Comparison of ENCODE assay signal across 14 mouse cellular contexts in the genomic region with DNA sequence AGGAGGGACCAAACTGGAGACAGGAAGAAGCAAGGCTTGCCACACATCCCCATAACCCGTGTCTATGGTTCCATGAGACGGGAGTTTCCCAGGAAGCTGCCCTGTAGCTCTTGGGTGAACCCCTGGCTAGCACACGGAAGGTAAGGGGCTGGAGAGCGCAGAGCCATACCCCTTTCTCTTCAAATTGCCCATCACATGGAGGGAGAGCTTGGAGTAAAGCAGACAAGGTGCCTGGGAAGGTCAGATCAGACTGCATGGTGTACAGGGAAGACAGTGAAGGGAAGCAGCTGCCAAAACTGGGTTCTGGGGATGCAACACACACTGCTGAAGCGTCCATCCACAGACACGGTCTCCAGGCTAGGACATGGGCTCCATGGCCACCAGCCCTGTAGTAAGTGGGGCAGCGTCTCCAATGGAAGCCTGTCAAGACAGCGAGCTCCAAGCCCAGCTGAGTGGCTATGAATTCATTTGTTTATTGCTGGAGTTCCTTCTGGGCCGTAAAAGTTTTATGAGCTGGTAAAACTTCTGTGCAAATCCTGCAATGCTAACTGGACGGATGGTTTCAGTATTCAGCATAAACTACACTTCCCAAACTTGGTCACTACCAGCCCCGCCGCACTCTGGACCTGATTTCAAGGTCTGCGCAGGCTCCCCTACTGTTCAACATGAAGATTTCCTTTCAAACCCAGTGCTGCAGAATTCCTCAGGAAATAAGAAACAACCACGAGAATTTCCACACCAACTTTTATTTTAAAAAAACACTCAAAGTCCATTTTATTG. TPM values are rescaled to one million over a fixed set of nuclear protein-coding genes. Genes with fewer than 3 reads are reported as not detected.
A peak's percentile ranks its signal among the peaks of the same experiment; 100 is the strongest.
DNase-seq lines count a peak whose midpoint lies in the region; ATAC-seq lines count a peak whose summit lies in the region.
"Had no signal": no experiment of that assay in that cellular context is flagged by ENCODE, and none has a peak within 500 bp of the region (broad histone marks: within the 10 kb centered on the region; RNA-seq: fewer than 3 reads in every experiment).

No protein-coding gene starts in this region.

- H3K36me3 ChIP-seq in heart, embryonic 10.5 days: peaks cover 3% of the 10 kb centered on the region
- no peaks in the 10 kb centered on the region for H3K36me3 ChIP-seq in heart, embryonic 12.5 days
- H3K36me3 ChIP-seq in embryonic facial prominence, embryonic 13.5 days: no peaks in the 10 kb centered on the region
- no peaks in the 10 kb centered on the region for H3K36me3 ChIP-seq in intestine, embryonic 16.5 days (ENCODE audit: control insufficient read depth, insufficient read depth, low read length)

- no peak overlapping the region for H3K4me2 ChIP-seq in heart, embryonic 12.5 days
- H3K4me2 ChIP-seq in embryonic facial prominence, embryonic 13.5 days: 0 out of 2 replicates have a peak overlapping the region, but pooled peaks have one; percentile 5
- H3K4me2 ChIP-seq in intestine, embryonic 16.5 days (ENCODE audit: low read depth, low read length): peak overlapping the region; percentile 16; the same call in 1 of the 2 replicates

- H3K9ac ChIP-seq in heart, embryonic 12.5 days: no peak overlapping the region
- no peak overlapping the region for H3K9ac ChIP-seq in embryonic facial prominence, embryonic 13.5 days
- no peak overlapping the region for H3K9ac ChIP-seq in intestine, embryonic 16.5 days (ENCODE audit: low read depth, low read length)

- H3K27ac ChIP-seq in heart, embryonic 10.5 days: 0 out of 2 replicates have a peak overlapping the region, but pooled peaks have one; percentile 12
- no peak overlapping the region for H3K27ac ChIP-seq in heart, embryonic 12.5 days (ENCODE audit: poor library complexity, severe bottlenecking)
- H3K27ac ChIP-seq in embryonic facial prominence, embryonic 13.5 days: peak overlapping the region; percentile 44
- H3K27ac ChIP-seq in intestine, embryonic 16.5 days (ENCODE audit: low read length): peak overlapping the region; percentile 55

- DNase-seq in heart, embryonic 10.5 days (ENCODE audit: low spot score): no peak
- DNase-seq in kidney, postnatal 4 days: peak; percentile 46 to 62
- no peak for DNase-seq in MN1 (ENCODE audit: low spot score)
- DNase-seq in adrenal gland, postnatal 14 days: no peak
- no peak for DNase-seq in right cerebral cortex, postnatal 4 days
- DNase-seq: adrenal gland, postnatal 36 days; heart, postnatal 14 days; lung, adult 2 months; thymus, postnatal 36 days had no signal

- no peak for ATAC-seq in heart, embryonic 12.5 days (ENCODE audit: insufficient number of reproducible peaks, low FRiP score)
- ATAC-seq in embryonic facial prominence, embryonic 13.5 days (ENCODE audit: insufficient number of reproducible peaks, insufficient read depth, low FRiP score, low TSS enrichment, low read depth): no peak
- peak; percentile 55 for ATAC-seq in intestine, embryonic 16.5 days

- no peaks in the 10 kb centered on the region for H3K27me3 ChIP-seq in heart, embryonic 10.5 days (ENCODE audit: insufficient read depth, poor library complexity, severe bottlenecking)
- no peaks in the 10 kb centered on the region for H3K27me3 ChIP-seq in heart, embryonic 12.5 days (replicated peaks)
- H3K27me3 ChIP-seq in embryonic facial prominence, embryonic 13.5 days: no peaks in the 10 kb centered on the region
- H3K27me3 ChIP-seq in intestine, embryonic 16.5 days (replicated peaks; ENCODE audit: control insufficient read depth, insufficient read depth, low read length): no peaks in the 10 kb centered on the region
- H3K27me3 ChIP-seq: CH12.LX had no signal

- WGBS in heart, embryonic 10.5 days: 80% methylated on average over 14 of the region's 14 CpGs
- WGBS in heart, embryonic 12.5 days: 77% methylated on average over 14 of the region's 14 CpGs
- WGBS in embryonic facial prominence, embryonic 13.5 days: 72% methylated on average over 14 of the region's 14 CpGs
- WGBS in intestine, embryonic 16.5 days: 47% methylated on average over 14 of the region's 14 CpGs

- peaks cover 73% of the 10 kb centered on the region for H3K4me1 ChIP-seq in heart, embryonic 10.5 days
- peaks cover 84% of the 10 kb centered on the region for H3K4me1 ChIP-seq in heart, embryonic 12.5 days (replicated peaks)
- H3K4me1 ChIP-seq in embryonic facial prominence, embryonic 13.5 days: peaks cover 69% of the 10 kb centered on the region
- H3K4me1 ChIP-seq in intestine, embryonic 16.5 days (ENCODE audit: control insufficient read depth, insufficient read depth, low read length): peaks cover 37% of the 10 kb centered on the region

- no peak overlapping the region for H3K4me3 ChIP-seq in heart, embryonic 10.5 days
- no peak overlapping the region for H3K4me3 ChIP-seq in heart, embryonic 12.5 days
- H3K4me3 ChIP-seq in embryonic facial prominence, embryonic 13.5 days: no peak overlapping the region
- no peak overlapping the region for H3K4me3 ChIP-seq in intestine, embryonic 16.5 days (ENCODE audit: low read length)

- no peaks in the 10 kb centered on the region for H3K9me3 ChIP-seq in heart, embryonic 10.5 days
- no peaks in the 10 kb centered on the region for H3K9me3 ChIP-seq in heart, embryonic 12.5 days (replicated peaks)
- H3K9me3 ChIP-seq in embryonic facial prominence, embryonic 13.5 days: no peaks in the 10 kb centered on the region
- no peaks in the 10 kb centered on the region for H3K9me3 ChIP-seq in intestine, embryonic 16.5 days (ENCODE audit: control insufficient read depth, low read length)

RNA-seq across cellular contexts. Expression of a gene that starts 16.0 kb away (rescaled TPM):
- 27.8 and 33.1 TPM in 2 replicates for polyA plus RNA-seq in heart, embryonic 10.5 days (2016; fragmentation: Nextera tagmentation; extraction: Ambion mirVana)
- polyA plus RNA-seq in heart, embryonic 12.5 days (2016; fragmentation: Nextera tagmentation; extraction: Ambion mirVana): 33.5 and 38.2 TPM in 2 replicates
- polyA plus RNA-seq in embryonic facial prominence, embryonic 13.5 days (2015; fragmentation: Nextera tagmentation; extraction: Ambion mirVana): 33.7 and 34.6 TPM in 2 replicates
- 30.1 and 32.5 TPM in 2 replicates for polyA plus RNA-seq in intestine, embryonic 16.5 days (2015; fragmentation: Nextera tagmentation; extraction: Ambion mirVana)
- total RNA-seq in adrenal gland, postnatal 14 days (2021): 133 and 149 TPM in 2 replicates

RNA-seq across cellular contexts. Expression of a gene that starts 45.1 kb away (rescaled TPM):
- 0.21 and 0.30 TPM in 2 replicates for polyA plus RNA-seq in heart, embryonic 10.5 days (2016; fragmentation: Nextera tagmentation; extraction: Ambion mirVana)
- polyA plus RNA-seq in heart, embryonic 12.5 days (2016; fragmentation: Nextera tagmentation; extraction: Ambion mirVana): 0.31 TPM in 1 of 2 replicates, not detected in the other
- 2.0 and 3.4 TPM in 2 replicates for polyA plus RNA-seq in embryonic facial prominence, embryonic 13.5 days (2015; fragmentation: Nextera tagmentation; extraction: Ambion mirVana)
- 1.2 TPM in 2 replicates for polyA plus RNA-seq in intestine, embryonic 16.5 days (2015; fragmentation: Nextera tagmentation; extraction: Ambion mirVana)
- total RNA-seq in adrenal gland, postnatal 14 days (2021): 0.56 and 0.79 TPM in 2 replicates
- total RNA-seq: CH12.LX; heart, postnatal 14 days; megakaryocyte, adult 5-6 weeks had no signal
- polyA plus RNA-seq: lung, adult 2 months had no signal

RNA-seq across cellular contexts. Expression of a gene that starts 55.3 kb away (rescaled TPM):
- 14.5 and 14.6 TPM in 2 replicates for polyA plus RNA-seq in heart, embryonic 10.5 days (2016; fragmentation: Nextera tagmentation; extraction: Ambion mirVana)
- 8.5 and 10.1 TPM in 2 replicates for polyA plus RNA-seq in heart, embryonic 12.5 days (2016; fragmentation: Nextera tagmentation; extraction: Ambion mirVana)
- polyA plus RNA-seq in embryonic facial prominence, embryonic 13.5 days (2015; fragmentation: Nextera tagmentation; extraction: Ambion mirVana): 10.2 and 12.7 TPM in 2 replicates
- 20.4 and 29.1 TPM in 2 replicates for polyA plus RNA-seq in intestine, embryonic 16.5 days (2015; fragmentation: Nextera tagmentation; extraction: Ambion mirVana)
- total RNA-seq in adrenal gland, postnatal 14 days (2021): 4.6 and 5.2 TPM in 2 replicates

Comparison
In these comparisons a context has a peak if more than half of its experiments do, and no peak if none do; other contexts are left out.
1. DNase-seq: peak in kidney, postnatal 4 days (2 of 2); none in heart, embryonic 10.5 days (single experiment), MN1 (single experiment), adrenal gland, postnatal 14 days (single experiment) and right cerebral cortex, postnatal 4 days (single experiment).